Mouse (Mus musculus): ENCODE measurements around the gene Rpn2.

DNA sequence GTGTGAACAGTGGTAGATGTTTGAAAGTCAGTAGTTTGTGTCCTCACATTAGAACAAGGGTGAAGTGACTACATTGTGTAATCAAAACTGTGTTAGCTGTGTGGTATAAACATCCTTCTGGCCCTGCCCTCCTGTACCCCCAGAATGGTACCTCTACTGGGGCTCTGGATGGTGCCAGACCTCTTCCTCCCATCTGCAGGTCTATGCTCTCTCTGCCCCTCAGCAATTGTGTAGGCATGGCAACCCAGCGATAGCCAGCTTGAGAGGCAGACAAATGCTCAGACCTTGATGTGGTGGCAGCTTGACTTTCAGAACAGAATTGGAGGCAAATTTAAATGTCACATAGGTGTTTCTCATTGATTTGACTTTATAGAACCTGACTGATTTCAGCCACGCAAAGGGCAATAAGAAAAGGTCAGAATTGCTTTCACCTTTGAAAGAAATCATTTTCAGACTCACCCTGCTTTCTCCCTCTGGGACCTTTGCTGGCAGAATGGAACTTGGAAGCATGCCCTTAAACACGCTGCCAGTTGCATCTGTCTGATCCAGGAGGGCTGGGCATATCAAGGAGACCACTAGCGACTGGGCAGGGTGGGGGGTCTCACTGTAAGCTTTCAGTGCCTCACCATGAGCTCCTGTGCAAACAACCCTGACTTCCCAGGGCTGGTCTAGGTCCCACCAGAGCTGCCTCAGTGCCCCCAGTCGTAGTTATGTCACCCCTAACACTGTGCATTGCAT lies 43.4 kb downstream of the Rpn2 start:
- no peak for TF ChIP-seq CTCF (IDR thresholded peaks at IDR 0.05; ENCODE audit: borderline replicate concordance, insufficient read depth, low read depth, low read length)
- no peak for TF ChIP-seq POLR2A (IDR thresholded peaks at IDR 0.05; ENCODE audit: borderline replicate concordance, insufficient read depth, low read length)
